In genomic region chr4:84768161-84768560, GRCm38 (mm10) we compare ENCODE assay signal across 8 mouse cellular contexts.
DNase-seq lines count a peak whose midpoint lies in the region; ATAC-seq and TF ChIP-seq lines count a peak whose summit lies in the region.

No protein-coding gene starts in this region.

- no peak for TF ChIP-seq CTCF in kidney, adult 2 months (conservative IDR thresholded peaks at IDR 0.05; ENCODE audit: insufficient read depth, insufficient read length, low read depth, low read length)

- no peak for ATAC-seq in heart, embryonic 11.5 days (replicated peaks; ENCODE audit: insufficient number of reproducible peaks, low FRiP score, low TSS enrichment)
- no peak for ATAC-seq in embryonic facial prominence, embryonic 11.5 days (replicated peaks; ENCODE audit: insufficient number of reproducible peaks, low FRiP score, low TSS enrichment, low read depth)

- H3K4me1 ChIP-seq in heart, embryonic 11.5 days (ENCODE audit: control insufficient read depth, insufficient read depth, low read length): no peaks in the 10 kb centered on the region
- H3K4me1 ChIP-seq in embryonic facial prominence, embryonic 11.5 days (ENCODE audit: control insufficient read depth, insufficient read depth, low read length): no peaks in the 10 kb centered on the region
- no peaks in the 10 kb centered on the region for H3K4me1 ChIP-seq in kidney, adult 2 months (ENCODE audit: control insufficient read depth, insufficient read depth, low read length)

- H3K9me3 ChIP-seq in heart, embryonic 11.5 days (replicated peaks; ENCODE audit: control insufficient read depth, low read length): no peaks in the 10 kb centered on the region
- no peaks in the 10 kb centered on the region for H3K9me3 ChIP-seq in embryonic facial prominence, embryonic 11.5 days (replicated peaks; ENCODE audit: control insufficient read depth, low read length)

- no peak overlapping the region for H3K9ac ChIP-seq in heart, embryonic 11.5 days (ENCODE audit: low read depth, low read length)
- H3K9ac ChIP-seq in embryonic facial prominence, embryonic 11.5 days (replicated peaks; ENCODE audit: low read length): no peak overlapping the region

- no peaks in the 10 kb centered on the region for H3K36me3 ChIP-seq in heart, embryonic 11.5 days (ENCODE audit: control insufficient read depth, insufficient read depth, low read length)
- H3K36me3 ChIP-seq in embryonic facial prominence, embryonic 11.5 days (replicated peaks; ENCODE audit: control insufficient read depth, insufficient read depth, low read depth, low read length): no peaks in the 10 kb centered on the region
- H3K36me3 ChIP-seq in kidney, adult 2 months (ENCODE audit: control insufficient read depth, insufficient read depth, low read length): no peaks in the 10 kb centered on the region

- H3K27ac ChIP-seq in heart, embryonic 11.5 days (ENCODE audit: low read depth, low read length): no peak overlapping the region
- no peak overlapping the region for H3K27ac ChIP-seq in embryonic facial prominence, embryonic 11.5 days (replicated peaks; ENCODE audit: low read depth, low read length)
- H3K27ac ChIP-seq in kidney, adult 2 months (ENCODE audit: insufficient read depth, low read depth, low read length): no peak overlapping the region

- no peak overlapping the region for H3K4me2 ChIP-seq in heart, embryonic 11.5 days
- no peak overlapping the region for H3K4me2 ChIP-seq in embryonic facial prominence, embryonic 11.5 days (ENCODE audit: low read depth, low read length)

- H3K4me3 ChIP-seq in heart, embryonic 11.5 days (ENCODE audit: low read depth, low read length): no peak overlapping the region
- H3K4me3 ChIP-seq in embryonic facial prominence, embryonic 11.5 days (ENCODE audit: low read depth, low read length): no peak overlapping the region
- no peak overlapping the region; the same call in 1 of the 2 replicates for H3K4me3 ChIP-seq in kidney, adult 2 months (ENCODE audit: insufficient read depth, low read depth, low read length)

- TF ChIP-seq POLR2A in kidney, adult 2 months (IDR thresholded peaks at IDR 0.05; ENCODE audit: low read depth, low read length): no peak

- H3K27me3 ChIP-seq in heart, embryonic 11.5 days (ENCODE audit: control insufficient read depth, insufficient read depth, low read length): no peaks in the 10 kb centered on the region
- no peaks in the 10 kb centered on the region for H3K27me3 ChIP-seq in embryonic facial prominence, embryonic 11.5 days (ENCODE audit: control insufficient read depth, insufficient read depth, low read length)
- no peaks in the 10 kb centered on the region for H3K27me3 ChIP-seq in kidney, adult 2 months (replicated peaks; ENCODE audit: control insufficient read depth, insufficient read depth, low read length)

- peak; percentile 6 to 10 for DNase-seq in heart, adult 18-20 months
- peak; percentile 67 for DNase-seq in embryonic facial prominence, embryonic 11.5 days (ENCODE audit: low spot score)
- DNase-seq in kidney, adult 2 months: peak; percentile 85
- DNase-seq in lung, postnatal 10 days: peak; percentile 17
- DNase-seq in left cerebral cortex, adult 18-20 months (ENCODE audit: low spot score in 2 of 2): no peak
- DNase-seq in adrenal gland, postnatal 14 days: no peak
- no peak for DNase-seq in retina, postnatal 1 day

- WGBS in heart, embryonic 11.5 days (ENCODE audit: insufficient replicate concordance): 37% methylated on average over 11 of the region's 11 CpGs
- 26% methylated on average over 11 of the region's 11 CpGs for WGBS in embryonic facial prominence, embryonic 11.5 days
- WGBS in kidney, adult 2 months: 9% methylated on average over 11 of the region's 11 CpGs

Comparison
In these comparisons a context has a peak if more than half of its experiments do, and no peak if none do; other contexts are left out.
1. DNase-seq: peak in heart, adult 18-20 months (2 of 2), embryonic facial prominence, embryonic 11.5 days (single experiment), kidney, adult 2 months (single experiment) and lung, postnatal 10 days (single experiment); none in left cerebral cortex, adult 18-20 months (0 of 2), adrenal gland, postnatal 14 days (single experiment) and retina, postnatal 1 day (single experiment).